In genomic region chr2:127723193-127723592, GRCm38 (mm10) we compare ENCODE assay signal across 8 mouse cellular contexts. TPM values are rescaled to one million over a fixed set of nuclear protein-coding genes. Genes with fewer than 3 reads are reported as not detected.
A peak's percentile ranks its signal among the peaks of the same experiment; 100 is the strongest.
DNase-seq lines count a peak whose midpoint lies in the region; ATAC-seq and TF ChIP-seq lines count a peak whose summit lies in the region.

No protein-coding gene starts in this region.

- no peak overlapping the region for H3K9ac ChIP-seq in kidney, embryonic 14.5 days (ENCODE audit: low read depth, low read length)
- no peak overlapping the region for H3K9ac ChIP-seq in CH12.LX (ENCODE audit: insufficient read depth, low read depth)
- no peak overlapping the region for H3K9ac ChIP-seq in embryonic facial prominence, embryonic 13.5 days
- H3K9ac ChIP-seq in limb, embryonic 14.5 days (ENCODE audit: low read depth, low read length, severe bottlenecking) = no peak overlapping the region

- no peak overlapping the region for H3K4me3 ChIP-seq in kidney, embryonic 14.5 days (ENCODE audit: low read length)
- no peak overlapping the region for H3K4me3 ChIP-seq in CH12.LX (replicated peaks in 1 of 3; ENCODE audit: low read depth in 2 of 3, low read length in 2 of 3, poor library complexity in 1 of 3)
- no peak overlapping the region for H3K4me3 ChIP-seq in embryonic facial prominence, embryonic 13.5 days
- H3K4me3 ChIP-seq in limb, embryonic 14.5 days (replicated peaks; ENCODE audit: low read length) = no peak overlapping the region

- WGBS in kidney, embryonic 14.5 days = 62% methylated on average over 4 of the region's 4 CpGs
- WGBS in embryonic facial prominence, embryonic 13.5 days = 68% methylated on average over 4 of the region's 4 CpGs
- 67% methylated on average over 4 of the region's 4 CpGs for WGBS in limb, embryonic 14.5 days

- H3K36me3 ChIP-seq in kidney, embryonic 14.5 days (ENCODE audit: control insufficient read depth, insufficient read depth, low read length) = no peaks in the 10 kb centered on the region
- H3K36me3 ChIP-seq in CH12.LX (replicated peaks in 1 of 2; ENCODE audit: control insufficient read depth in 1 of 2, insufficient read depth in 1 of 2, low read length in 1 of 2) = no peaks in the 10 kb centered on the region
- H3K36me3 ChIP-seq in embryonic facial prominence, embryonic 13.5 days = no peaks in the 10 kb centered on the region
- H3K36me3 ChIP-seq in limb, embryonic 14.5 days (ENCODE audit: control insufficient read depth, insufficient read depth, low read length) = no peaks in the 10 kb centered on the region

- H3K27ac ChIP-seq in kidney, embryonic 14.5 days (ENCODE audit: low read depth, low read length) = peak overlapping the region; percentile 78
- H3K27ac ChIP-seq in CH12.LX (ENCODE audit: insufficient read depth, low read depth) = no peak overlapping the region
- peak overlapping the region; percentile 55 for H3K27ac ChIP-seq in embryonic facial prominence, embryonic 13.5 days
- peak overlapping the region; percentile 73 for H3K27ac ChIP-seq in limb, embryonic 14.5 days (replicated peaks; ENCODE audit: low read depth, low read length)

- peak; percentile 29; the same call in 1 of the 2 replicates for TF ChIP-seq POLR2A in CH12.LX (IDR thresholded peaks at IDR 0.05; ENCODE audit: low read depth, low read length)
- TF ChIP-seq POLR2A in limb, embryonic 14.5 days (IDR thresholded peaks at IDR 0.05; ENCODE audit: borderline replicate concordance, extremely low read depth, insufficient read depth, insufficient read length) = no peak

- TF ChIP-seq RAD21 in CH12.LX (IDR thresholded peaks at IDR 0.05; ENCODE audit: low read depth, low read length) = no peak

- TF ChIP-seq EP300 in CH12.LX (IDR thresholded peaks at IDR 0.05; ENCODE audit: low read length) = no peak

- no peaks in the 10 kb centered on the region for H3K27me3 ChIP-seq in kidney, embryonic 14.5 days (ENCODE audit: control insufficient read depth, insufficient read depth, low read length)
- H3K27me3 ChIP-seq in CH12.LX (replicated peaks) = peaks cover 3% of the 10 kb centered on the region
- no peaks in the 10 kb centered on the region; the same call in 1 of the 2 replicates for H3K27me3 ChIP-seq in embryonic facial prominence, embryonic 13.5 days
- H3K27me3 ChIP-seq in limb, embryonic 14.5 days (ENCODE audit: control insufficient read depth, insufficient read depth, low read length) = no peaks in the 10 kb centered on the region

- no peak for TF ChIP-seq CTCF in CH12.LX (conservative IDR thresholded peaks at IDR 0.05 in 1 of 2, IDR thresholded peaks at IDR 0.05 in 1 of 2; ENCODE audit: low read depth in 2 of 2, low read length in 2 of 2)

- no peak for DNase-seq in kidney, postnatal 10 days
- peak; percentile 20 for DNase-seq in CH12.LX (ENCODE audit: extremely low read depth)
- no peak for DNase-seq in limb, embryonic 14.5 days (ENCODE audit: low spot score)
- DNase-seq in layer of hippocampus, postnatal 10 days (ENCODE audit: low spot score in 2 of 2) = no peak
- no peak for DNase-seq in c-Kit-positive CD71-positive TER-119-positive erythroid progenitor cells, embryonic 14.5 days (ENCODE audit: low spot score)
- DNase-seq in adrenal gland, adult (ENCODE audit: inconsistent age in 2 of 2, low spot score in 1 of 2) = no peak

- no peaks in the 10 kb centered on the region for H3K79me2 ChIP-seq in CH12.LX (replicated peaks; ENCODE audit: control insufficient read depth, extremely low read depth, insufficient read depth, poor library complexity, severe bottlenecking)

- no peak overlapping the region for H3K4me2 ChIP-seq in kidney, embryonic 14.5 days (replicated peaks; ENCODE audit: low read depth, low read length)
- no peak overlapping the region for H3K4me2 ChIP-seq in CH12.LX (ENCODE audit: insufficient read depth, low read depth, poor library complexity, severe bottlenecking)
- no peak overlapping the region for H3K4me2 ChIP-seq in embryonic facial prominence, embryonic 13.5 days
- no peak overlapping the region for H3K4me2 ChIP-seq in limb, embryonic 14.5 days (replicated peaks; ENCODE audit: low read depth, low read length, severe bottlenecking)

- no peaks in the 10 kb centered on the region for H3K9me3 ChIP-seq in kidney, embryonic 14.5 days (ENCODE audit: control insufficient read depth, low read length)
- H3K9me3 ChIP-seq in CH12.LX (replicated peaks; ENCODE audit: low read length) = no peaks in the 10 kb centered on the region
- no peaks in the 10 kb centered on the region for H3K9me3 ChIP-seq in embryonic facial prominence, embryonic 13.5 days
- no peaks in the 10 kb centered on the region for H3K9me3 ChIP-seq in limb, embryonic 14.5 days (ENCODE audit: control insufficient read depth, low read length)

- peaks cover 12% of the 10 kb centered on the region for H3K4me1 ChIP-seq in kidney, embryonic 14.5 days (ENCODE audit: control insufficient read depth, insufficient read depth, low read length)
- peaks cover 19 to 48% of the 10 kb centered on the region in 2 experiments for H3K4me1 ChIP-seq in CH12.LX (ENCODE audit: control insufficient read depth in 1 of 2, insufficient read depth in 2 of 2)
- H3K4me1 ChIP-seq in embryonic facial prominence, embryonic 13.5 days = peaks cover 20% of the 10 kb centered on the region; the same call in 1 of the 2 replicates
- H3K4me1 ChIP-seq in limb, embryonic 14.5 days (ENCODE audit: control insufficient read depth, insufficient read depth, low read length) = peaks cover 16% of the 10 kb centered on the region

- dilution Hi-C loops in CH12.LX (cut with MboI; ENCODE audit: extremely low pct_ligation_motif_present, extremely low pct_unique_long_range_greater_than_20kb, low sequenced_read_pairs) = no loop called here

- in situ Hi-C loops in CH12.LX (cut with MboI; ENCODE audit: low pct_ligation_motif_present, low pct_unique_long_range_greater_than_20kb, low sequenced_read_pairs) = no loop called here

- ATAC-seq in kidney, embryonic 14.5 days (ENCODE audit: low FRiP score, low TSS enrichment) = no peak
- ATAC-seq in embryonic facial prominence, embryonic 13.5 days (ENCODE audit: insufficient number of reproducible peaks, insufficient read depth, low FRiP score, low TSS enrichment, low read depth) = no peak
- ATAC-seq in limb, embryonic 14.5 days (ENCODE audit: low FRiP score, low read depth) = no peak

TF ChIP-seq in CH12.LX, 34 proteins besides CTCF, POLR2A, EP300 and RAD21:
- TF ChIP-seq RCOR1 (conservative IDR thresholded peaks at IDR 0.05; ENCODE audit: low read depth, low read length) (no peak), ZKSCAN1 (IDR thresholded peaks at IDR 0.05; ENCODE audit: borderline replicate concordance, low read depth, low read length) (no peak), HCFC1 (IDR thresholded peaks at IDR 0.05; ENCODE audit: low read depth, low read length) (no peak), MAX (IDR thresholded peaks at IDR 0.05; ENCODE audit: low read length) (0 out of 2 replicates have a peak, but pooled peaks have one; percentile 47), NRF1 (IDR thresholded peaks at IDR 0.05; ENCODE audit: low read depth, low read length) (no peak), ELF1 (IDR thresholded peaks at IDR 0.05; ENCODE audit: low read depth, low read length) (no peak), JUND (conservative IDR thresholded peaks at IDR 0.05; ENCODE audit: low read depth, low read length) (no peak), ZC3H11A (IDR thresholded peaks at IDR 0.05; ENCODE audit: low read depth, low read length) (no peak), GABPA (IDR thresholded peaks at IDR 0.05; ENCODE audit: insufficient replicate concordance, low read depth, low read length) (no peak)
TF ChIP-seq in CH12.LX: peak in this region for 1.

RNA-seq across cellular contexts. Expression of gene Mall, which starts 6.5 kb away (rescaled TPM):
- 1.2 and 2.3 TPM in 2 replicates for polyA plus RNA-seq in kidney, embryonic 14.5 days (2014; fragmentation: Nextera tagmentation; extraction: Ambion mirVana)
- not detected in 2 replicates for total RNA-seq in CH12.LX (2012; rRNA removed)
- total RNA-seq in CH12.LX (2014; rRNA removed) = not detected in 2 replicates
- polyA plus RNA-seq in CH12.LX (2012; ENCODE audit: insufficient read length, low read depth) = 0.11 and 0.16 TPM in 2 replicates
- 6.4 and 7.6 TPM in 2 replicates for polyA plus RNA-seq in embryonic facial prominence, embryonic 13.5 days (2015; fragmentation: Nextera tagmentation; extraction: Ambion mirVana)
- polyA plus RNA-seq in limb, embryonic 14.5 days (2012; rRNA removed) = 16.5 and 16.8 TPM in 2 replicates
- polyA plus RNA-seq in limb, embryonic 14.5 days (2014; fragmentation: Nextera tagmentation; extraction: Ambion mirVana) = 26.4 and 30.4 TPM in 2 replicates
- under 1 TPM; 0.53 to 0.54 TPM for total RNA-seq in layer of hippocampus, postnatal 10 days (2021)
